Mouse (Mus musculus) liver, embryonic 14.5 days (tissue): Measurements from ENCODE around the gene Nelfa.

Experiments
- CTCF ChIP-seq: IDR thresholded peaks from 2 replicates; pipeline ENCODE4 v1.5.1; 2016; ENCODE audit warnings: antibody characterized with exemption, low read depth, control low read depth
- EP300 ChIP-seq: IDR thresholded peaks from 2 replicates; pipeline ENCODE4 v1.6.1; 2016; ENCODE audit warnings: antibody characterized with exemption, low read depth

GRCm38 (mm10) chr5:33932413-33932812 is 3.8 kb downstream of the Nelfa start:
- TF ChIP-seq CTCF (no peak), EP300 (no peak)
